Comparison of ENCODE assay signal across 9 mouse cellular contexts in genomic region chr12:99406697-99407317, GRCm38 (mm10).
DNase-seq lines count a peak whose midpoint lies in the region; ATAC-seq and TF ChIP-seq lines count a peak whose summit lies in the region.
"Had no signal": no experiment of that assay in that cellular context is flagged by ENCODE, and none has a peak within 500 bp of the region (broad histone marks: within the 10 kb centered on the region; RNA-seq: fewer than 3 reads in every experiment).

No protein-coding gene starts in this region.

- intact Hi-C loops in heart, adult 2 months (cut with DNase I) = no loop called here

- DNase-seq in heart, adult 2 months = no peak
- no peak for DNase-seq in heart, adult 11 months
- DNase-seq in B cell, adult 2 months = peak; percentile 21 to 25
- DNase-seq in ovary, postnatal 10 days (ENCODE audit: low spot score) = no peak
- DNase-seq in layer of hippocampus, postnatal 25 days (ENCODE audit: extremely low spot score in 1 of 2, low spot score in 1 of 2) = no peak
- DNase-seq in ovary, adult 18-20 months (ENCODE audit: low spot score) = no peak

- peak overlapping the region; percentile 10; the same call in 1 of the 2 replicates for H3K9ac ChIP-seq in heart, adult 2 months (ENCODE audit: low read depth, low read length)
- no peak overlapping the region for H3K9ac ChIP-seq in embryonic facial prominence, embryonic 13.5 days
- peak overlapping the region; percentile 36; the same call in 1 of the 2 replicates for H3K9ac ChIP-seq in liver, embryonic 16.5 days (ENCODE audit: low read depth, low read length)

- 0 out of 2 replicates have a peak, but pooled peaks cover 1% of the 10 kb centered on the region for H3K79me2 ChIP-seq in heart, adult 2 months (replicated peaks; ENCODE audit: control insufficient read depth, insufficient read depth, low read length)

- peaks cover 3% of the 10 kb centered on the region for H3K4me1 ChIP-seq in heart, adult 2 months (ENCODE audit: control insufficient read depth, insufficient read depth, low read length)
- peaks cover 29% of the 10 kb centered on the region for H3K4me1 ChIP-seq in embryonic facial prominence, embryonic 13.5 days
- peaks cover 7% of the 10 kb centered on the region for H3K4me1 ChIP-seq in liver, embryonic 16.5 days (ENCODE audit: control insufficient read depth, low read depth, low read length)

- no peak for TF ChIP-seq CTCF in heart, adult 2 months (IDR thresholded peaks at IDR 0.05)

- ATAC-seq in embryonic facial prominence, embryonic 13.5 days (ENCODE audit: insufficient number of reproducible peaks, insufficient read depth, low FRiP score, low TSS enrichment, low read depth) = no peak
- ATAC-seq in liver, embryonic 16.5 days (ENCODE audit: low read depth) = no peak

- peak overlapping the region; percentile 39 for H3K4me3 ChIP-seq in heart, adult 2 months
- H3K4me3 ChIP-seq in embryonic facial prominence, embryonic 13.5 days = 0 out of 2 replicates have a peak overlapping the region, but pooled peaks have one; percentile 6
- H3K4me3 ChIP-seq in liver, embryonic 16.5 days (ENCODE audit: low read depth, low read length) = peak overlapping the region; percentile 47

- H3K27ac ChIP-seq in heart, adult 2 months = peak overlapping the region; percentile 80
- peak overlapping the region; percentile 48; the same call in 1 of the 2 replicates for H3K27ac ChIP-seq in embryonic facial prominence, embryonic 13.5 days
- H3K27ac ChIP-seq in liver, embryonic 16.5 days (ENCODE audit: low read length) = peak overlapping the region; percentile 45; the same call in 1 of the 2 replicates

- WGBS in heart, adult 2 months = 29% methylated on average over 15 of the region's 15 CpGs
- 53% methylated on average over 15 of the region's 15 CpGs for WGBS in embryonic facial prominence, embryonic 13.5 days
- 33% methylated on average over 15 of the region's 15 CpGs for WGBS in liver, embryonic 16.5 days (ENCODE audit: insufficient replicate concordance)

- peak overlapping the region; percentile 37 for H3K4me2 ChIP-seq in embryonic facial prominence, embryonic 13.5 days
- H3K4me2 ChIP-seq in liver, embryonic 16.5 days (ENCODE audit: low read depth, low read length) = peak overlapping the region; percentile 58

- no peaks in the 10 kb centered on the region for H3K9me3 ChIP-seq in embryonic facial prominence, embryonic 13.5 days
- H3K9me3 ChIP-seq in liver, embryonic 16.5 days (replicated peaks; ENCODE audit: control insufficient read depth, low read length) = peaks cover 3% of the 10 kb centered on the region; the same call in 1 of the 2 replicates

- H3K27me3 ChIP-seq in heart, adult 2 months (ENCODE audit: control insufficient read depth, insufficient read depth, low read length) = no peaks in the 10 kb centered on the region
- no peaks in the 10 kb centered on the region for H3K27me3 ChIP-seq in embryonic facial prominence, embryonic 13.5 days
- no peaks in the 10 kb centered on the region for H3K27me3 ChIP-seq in liver, embryonic 16.5 days (ENCODE audit: control insufficient read depth, insufficient read depth, low read depth, low read length)
- H3K27me3 ChIP-seq: Patski had no signal

- no peak for TF ChIP-seq POLR2A in heart, adult 2 months (IDR thresholded peaks at IDR 0.05; ENCODE audit: insufficient read depth, low read depth, low read length)

- no peak for TF ChIP-seq EP300 in heart, adult 2 months (IDR thresholded peaks at IDR 0.05; ENCODE audit: insufficient read depth, low read depth, low read length)

- H3K36me3 ChIP-seq in heart, adult 2 months (ENCODE audit: control insufficient read depth, insufficient read depth, low read length) = no peaks in the 10 kb centered on the region
- H3K36me3 ChIP-seq in embryonic facial prominence, embryonic 13.5 days = no peaks in the 10 kb centered on the region
- H3K36me3 ChIP-seq in liver, embryonic 16.5 days (ENCODE audit: control insufficient read depth, insufficient read depth) = no peaks in the 10 kb centered on the region

Comparison
In these comparisons a context has a peak if more than half of its experiments do, and no peak if none do; other contexts are left out.
1. DNase-seq: peak in B cell, adult 2 months (2 of 2); none in heart, adult 2 months (0 of 2), heart, adult 11 months (single experiment), ovary, postnatal 10 days (single experiment), layer of hippocampus, postnatal 25 days (0 of 2) and ovary, adult 18-20 months (single experiment).
2. Peak in every context shown above with its lines, with median percentiles within 50 percentile points of each other: H3K27ac ChIP-seq and H3K4me3 ChIP-seq.